ENCODE assay signal across 8 mouse cellular contexts in the genomic region with DNA sequence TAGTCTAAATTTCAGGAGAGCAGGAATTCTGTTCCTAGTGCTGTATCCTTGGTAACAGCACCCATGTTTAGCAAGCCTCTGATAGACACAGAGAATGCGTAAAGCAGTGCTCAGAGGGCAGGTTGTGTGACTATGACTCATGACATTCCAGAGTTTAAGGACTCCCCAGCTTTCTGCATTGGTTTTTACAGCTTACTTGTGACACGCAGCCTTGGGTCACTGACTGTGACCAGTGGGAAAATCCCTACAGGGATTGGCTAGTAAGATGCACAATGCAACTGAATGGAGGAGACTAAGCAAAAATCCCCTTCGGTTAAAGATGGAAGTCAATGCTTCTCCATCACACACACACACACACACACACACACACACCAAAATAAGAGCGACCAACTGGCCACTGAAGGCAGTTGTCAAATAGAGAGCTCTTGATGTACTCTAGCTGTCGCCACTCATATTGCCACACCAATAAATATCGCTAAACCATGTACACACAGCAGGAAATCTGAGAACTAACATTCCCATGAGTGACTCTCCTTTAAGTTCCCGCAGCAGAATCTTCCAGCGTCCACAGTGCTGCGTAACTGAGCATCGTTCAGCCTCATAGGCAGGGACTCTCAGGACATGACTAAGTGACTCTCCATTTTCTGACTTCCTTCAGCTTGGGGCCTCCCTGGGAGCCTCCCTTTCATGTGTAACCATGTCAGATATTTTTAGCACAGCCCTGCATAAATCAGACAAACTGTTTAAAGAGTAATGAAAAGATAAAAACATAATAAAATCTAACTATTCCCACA.
DNase-seq lines count a peak whose midpoint lies in the region; ATAC-seq lines count a peak whose summit lies in the region.

No protein-coding gene starts in this region.

- intact Hi-C loops in heart, postnatal 36 days (cut with DNase I): no loop called here

- H3K4me2 ChIP-seq in heart, embryonic 16.5 days (ENCODE audit: low read depth, low read length): peak overlapping the region; percentile 44
- no peak overlapping the region for H3K4me2 ChIP-seq in forebrain, embryonic 15.5 days (replicated peaks)

- H3K27me3 ChIP-seq in heart, embryonic 16.5 days (ENCODE audit: control insufficient read depth, insufficient read depth, low read length): no peaks in the 10 kb centered on the region
- no peaks in the 10 kb centered on the region for H3K27me3 ChIP-seq in forebrain, embryonic 10.5 days (ENCODE audit: poor library complexity, severe bottlenecking)
- no peaks in the 10 kb centered on the region for H3K27me3 ChIP-seq in forebrain, embryonic 15.5 days

- H3K27ac ChIP-seq in heart, embryonic 16.5 days (ENCODE audit: low read length): 0 out of 2 replicates have a peak overlapping the region, but pooled peaks have one; percentile 25
- H3K27ac ChIP-seq in forebrain, embryonic 10.5 days: no peak overlapping the region
- no peak overlapping the region for H3K27ac ChIP-seq in forebrain, embryonic 15.5 days (replicated peaks)

- peak overlapping the region; percentile 13; the same call in 1 of the 2 replicates for H3K4me3 ChIP-seq in heart, embryonic 16.5 days (ENCODE audit: low read length)
- H3K4me3 ChIP-seq in forebrain, embryonic 10.5 days: no peak overlapping the region
- H3K4me3 ChIP-seq in forebrain, embryonic 15.5 days: no peak overlapping the region

- H3K9ac ChIP-seq in heart, embryonic 16.5 days (ENCODE audit: low read length): no peak overlapping the region
- H3K9ac ChIP-seq in forebrain, embryonic 15.5 days (replicated peaks): no peak overlapping the region

- H3K36me3 ChIP-seq in heart, embryonic 16.5 days (ENCODE audit: control insufficient read depth, insufficient read depth): no peaks in the 10 kb centered on the region
- H3K36me3 ChIP-seq in forebrain, embryonic 10.5 days (replicated peaks): no peaks in the 10 kb centered on the region
- no peaks in the 10 kb centered on the region for H3K36me3 ChIP-seq in forebrain, embryonic 15.5 days

- no peak for DNase-seq in heart, postnatal 36 days
- DNase-seq in adipocyte (ENCODE audit: low spot score): peak; percentile 33
- peak; percentile 20 for DNase-seq in kidney, adult 9 months
- DNase-seq in lung, postnatal 4 days: peak; percentile 13 to 40
- DNase-seq in forebrain, embryonic 10.5 days (ENCODE audit: extremely low spot score, low spot score): no peak

- peaks cover 11% of the 10 kb centered on the region for H3K4me1 ChIP-seq in heart, embryonic 16.5 days (ENCODE audit: control insufficient read depth, insufficient read depth, low read length)
- H3K4me1 ChIP-seq in forebrain, embryonic 10.5 days: no peaks in the 10 kb centered on the region
- no peaks in the 10 kb centered on the region for H3K4me1 ChIP-seq in forebrain, embryonic 15.5 days

- 31% methylated on average over 10 of the region's 10 CpGs for WGBS in heart, embryonic 16.5 days
- 86% methylated on average over 10 of the region's 10 CpGs for WGBS in forebrain, embryonic 10.5 days
- 80% methylated on average over 10 of the region's 10 CpGs for WGBS in forebrain, embryonic 15.5 days

- no peaks in the 10 kb centered on the region for H3K9me3 ChIP-seq in heart, embryonic 16.5 days (replicated peaks; ENCODE audit: control insufficient read depth, low read length)
- no peaks in the 10 kb centered on the region for H3K9me3 ChIP-seq in forebrain, embryonic 10.5 days
- H3K9me3 ChIP-seq in forebrain, embryonic 15.5 days: no peaks in the 10 kb centered on the region

- peak; percentile 65 for ATAC-seq in heart, embryonic 16.5 days (replicated peaks; ENCODE audit: extremely low read depth, insufficient read depth, low FRiP score)
- ATAC-seq in cerebellum, adult (ENCODE audit: insufficient number of reproducible peaks, low FRiP score, low TSS enrichment): no peak
- ATAC-seq in forebrain, embryonic 15.5 days (replicated peaks): no peak

Comparison
In these comparisons a context has a peak if more than half of its experiments do, and no peak if none do; other contexts are left out.
1. DNase-seq: peak in adipocyte (single experiment), kidney, adult 9 months (single experiment) and lung, postnatal 4 days (2 of 2); none in heart, postnatal 36 days (0 of 2) and forebrain, embryonic 10.5 days (single experiment).